ENCODE assay signal across 8 mouse cellular contexts in the genomic region with DNA sequence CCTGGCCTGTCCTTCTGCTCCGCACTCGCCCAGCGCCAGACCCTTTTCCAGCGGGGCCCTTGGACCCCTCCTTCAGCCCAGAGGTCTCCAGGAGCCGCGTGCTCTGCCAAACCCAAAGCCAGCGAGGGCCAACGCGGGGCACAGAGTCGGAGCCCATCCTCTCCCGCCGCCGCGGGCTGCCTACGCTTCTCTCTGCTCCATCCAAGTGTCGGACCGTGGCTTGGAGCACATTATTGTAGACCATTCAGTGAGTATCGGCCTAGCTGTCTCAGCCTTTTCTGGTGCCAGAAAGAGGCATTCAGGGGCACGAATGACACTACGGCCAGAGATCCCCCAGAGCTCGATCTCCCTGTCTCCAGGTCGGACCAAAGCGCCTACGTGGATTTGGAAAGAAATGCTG. TPM values are rescaled to one million over a fixed set of nuclear protein-coding genes. Genes with fewer than 3 reads are reported as not detected.
DNase-seq lines count a peak whose midpoint lies in the region; ATAC-seq lines count a peak whose summit lies in the region.

No protein-coding gene starts in this region.

- H3K4me2 ChIP-seq in limb, embryonic 12.5 days = peak overlapping the region; percentile 82
- H3K4me2 ChIP-seq in stomach, embryonic 15.5 days = peak overlapping the region; percentile 86

- no peak overlapping the region for H3K27ac ChIP-seq in limb, embryonic 12.5 days
- 0 out of 2 replicates have a peak overlapping the region, but pooled peaks have one; percentile 23 for H3K27ac ChIP-seq in stomach, embryonic 15.5 days

- H3K9me3 ChIP-seq in limb, embryonic 12.5 days = no peaks in the 10 kb centered on the region
- no peaks in the 10 kb centered on the region for H3K9me3 ChIP-seq in stomach, embryonic 15.5 days

- H3K4me1 ChIP-seq in limb, embryonic 12.5 days (replicated peaks) = peaks cover 17% of the 10 kb centered on the region; the same call in 1 of the 2 replicates
- H3K4me1 ChIP-seq in stomach, embryonic 15.5 days = peaks cover 7% of the 10 kb centered on the region; the same call in 1 of the 2 replicates

- peak; percentile 19; the same call in 1 of the 2 replicates for ATAC-seq in cerebellum, adult (ENCODE audit: insufficient number of reproducible peaks, low FRiP score, low TSS enrichment)
- no peak for ATAC-seq in limb, embryonic 12.5 days (ENCODE audit: insufficient number of reproducible peaks, insufficient read depth, low FRiP score, low TSS enrichment, low read depth)
- 0 out of 2 replicates have a peak, but pooled peaks have one; percentile 3 for ATAC-seq in stomach, embryonic 15.5 days (ENCODE audit: insufficient read depth, low FRiP score, low read depth)
- no peak for ATAC-seq in erythroid progenitor cell, adult 5-6 weeks (replicated peaks; ENCODE audit: low FRiP score, poor library complexity, severe bottlenecking)

- peaks cover 74% of the 10 kb centered on the region for H3K27me3 ChIP-seq in limb, embryonic 12.5 days
- peaks cover 37% of the 10 kb centered on the region for H3K27me3 ChIP-seq in stomach, embryonic 15.5 days (replicated peaks)

- peak overlapping the region; percentile 38 for H3K9ac ChIP-seq in limb, embryonic 12.5 days (replicated peaks)
- H3K9ac ChIP-seq in stomach, embryonic 15.5 days = peak overlapping the region; percentile 11; the same call in 1 of the 2 replicates

- WGBS in limb, embryonic 12.5 days = 1% methylated on average over 24 of the region's 24 CpGs
- 2% methylated on average over 24 of the region's 24 CpGs for WGBS in stomach, embryonic 15.5 days

- DNase-seq in cerebellum, adult 9-11 months = no peak
- DNase-seq in retina, embryonic 14.5 days (ENCODE audit: low spot score) = peak; percentile 23
- DNase-seq in retina, postnatal 1 day = no peak
- DNase-seq in left cerebral cortex, adult 9 months (ENCODE audit: low spot score in 2 of 2) = no peak

- H3K36me3 ChIP-seq in limb, embryonic 12.5 days = no peaks in the 10 kb centered on the region
- H3K36me3 ChIP-seq in stomach, embryonic 15.5 days = no peaks in the 10 kb centered on the region

- peak overlapping the region; percentile 60 for H3K4me3 ChIP-seq in limb, embryonic 12.5 days (replicated peaks)
- H3K4me3 ChIP-seq in stomach, embryonic 15.5 days (replicated peaks) = peak overlapping the region; percentile 51

RNA-seq across cellular contexts. Expression of gene Adcyap1r1, which starts 0.6 kb away (rescaled TPM):
- polyA plus RNA-seq in limb, embryonic 12.5 days (2016; fragmentation: Nextera tagmentation; extraction: Ambion mirVana) = 1.0 and 1.2 TPM in 2 replicates
- 7.6 and 8.5 TPM in 2 replicates for polyA plus RNA-seq in stomach, embryonic 15.5 days (2015; fragmentation: Nextera tagmentation; extraction: Ambion mirVana)
- not detected in 2 replicates for total RNA-seq in erythroid progenitor cell, adult 5-6 weeks (2015; ENCODE audit: low replicate concordance)
- 0.26 TPM in 1 of 2 replicates, not detected in the other for total RNA-seq in erythroid progenitor cell, adult 5-6 weeks (2017; ENCODE audit: low replicate concordance)

Comparison
In these comparisons a context has a peak if more than half of its experiments do, and no peak if none do; other contexts are left out.
1. ATAC-seq: peak in cerebellum, adult (single experiment) and stomach, embryonic 15.5 days (single experiment); none in limb, embryonic 12.5 days (single experiment) and erythroid progenitor cell, adult 5-6 weeks (single experiment).